Mouse (Mus musculus) c-Kit-positive CD71-positive TER-119-positive erythroid progenitor cells, embryonic 14.5 days (primary cell): ENCODE data around the gene Dcaf12.

ENCODE experiments used
- DNase-seq: peaks from one replicate; pipeline ENCODE4 v3.0.0-alpha.2; 2013; ENCODE audit warnings: low spot score

Dcaf12 gene

GRCm38 (mm10) chr4:41314141-41315129 is at the start of gene Dcaf12:
TSS of gene Dcaf12 (minus strand) at chr4:41314889.
- DNase-seq: peak; percentile 84

GRCm38 (mm10) chr4:41361059-41361458 is 46.4 kb upstream of the Dcaf12 start:
- DNase-seq: no peak

GRCm38 (mm10) chr4:41359358-41359757 is 44.7 kb upstream of the Dcaf12 start:
- DNase-seq: no peak

- no peak for DNase-seq
Observed at GRCm38 (mm10) chr4:41358669-41359068, 44.0 kb upstream of the Dcaf12 start.

GRCm38 (mm10) chr4:41357154-41357553 is 42.5 kb upstream of the Dcaf12 start:
- DNase-seq: no peak

GRCm38 (mm10) chr4:41353265-41353664 is 38.6 kb upstream of the Dcaf12 start:
- no peak for DNase-seq

- DNase-seq: peak; percentile 59
Observed at GRCm38 (mm10) chr4:41352758-41353157, 38.1 kb upstream of the Dcaf12 start.

- DNase-seq: peak; percentile 33
Observed at GRCm38 (mm10) chr4:41349199-41349591, 34.5 kb upstream of the Dcaf12 start.

GRCm38 (mm10) chr4:41348584-41349198 is 34.0 kb upstream of the Dcaf12 start, which contains the start of gene Ubap1:
TSS of gene Ubap1 (plus strand) at chr4:41348996.
- DNase-seq: peak; percentile 96

GRCm38 (mm10) chr4:41347839-41348238 is 33.1 kb upstream of the Dcaf12 start:
- no peak for DNase-seq

- no peak for DNase-seq
Observed at GRCm38 (mm10) chr4:41346011-41346410, 31.3 kb upstream of the Dcaf12 start.

- no peak for DNase-seq
Observed at GRCm38 (mm10) chr4:41340912-41341550, 26.3 kb upstream of the Dcaf12 start.

- no peak for DNase-seq
Observed at GRCm38 (mm10) chr4:41336546-41336945, 21.9 kb upstream of the Dcaf12 start.

- no peak for DNase-seq
Observed at GRCm38 (mm10) chr4:41331698-41332421, 17.2 kb upstream of the Dcaf12 start.

- peak; percentile 82 for DNase-seq
Observed at GRCm38 (mm10) chr4:41331085-41331484, 16.4 kb upstream of the Dcaf12 start.

- DNase-seq: no peak
Observed at GRCm38 (mm10) chr4:41329481-41329880, 14.8 kb upstream of the Dcaf12 start.

- no peak for DNase-seq
Observed at GRCm38 (mm10) chr4:41326876-41327275, 12.2 kb upstream of the Dcaf12 start.

- no peak for DNase-seq
Observed at GRCm38 (mm10) chr4:41320971-41321370, 6.3 kb upstream of the Dcaf12 start.

GRCm38 (mm10) chr4:41318267-41318666 is 3.6 kb upstream of the Dcaf12 start:
- no peak for DNase-seq

- no peak for DNase-seq
Observed at GRCm38 (mm10) chr4:41315173-41315572, 484 bp upstream of the Dcaf12 start.

GRCm38 (mm10) chr4:41313722-41314121 is 967 bp downstream of the Dcaf12 start:
- no peak for DNase-seq
